Mouse (Mus musculus) lung, postnatal 0 days (tissue): ENCODE results near the gene Slc46a2. TPM values are rescaled to one million over a fixed set of nuclear protein-coding genes. Genes with fewer than 3 reads are reported as not detected.

Experiments
- ATAC-seq: fragments of 200-750 bp; cut with Nextera tagmentation; 2 replicates; pipeline ENCODE4 v1.8.0; 2017; ENCODE audit warnings: moderate library complexity
- DNase-seq: peaks from one replicate; pipeline ENCODE4 v3.0.0-alpha.2; 2016; ENCODE audit warnings: low spot score
- H3K27ac ChIP-seq: fragments of 300-500 bp; sonication (generic); 2 replicates; pipeline ENCODE4 v1.5.1; 2014; ENCODE audit warnings: antibody characterized with exemption, mild to moderate bottlenecking, low read length, mixed read lengths
- H3K27me3 ChIP-seq: fragments of 300-500 bp; sonication (generic); replicated peaks from 2 replicates; pipeline ENCODE4 v1.6.1; 2014; ENCODE audit warnings: low read length, mixed read lengths; ENCODE audit not compliant: insufficient read depth
- H3K36me3 ChIP-seq: fragments of 300-500 bp; sonication (generic); 2 replicates; pipeline ENCODE4 v1.6.1; 2014; ENCODE audit warnings: low read length, mixed read lengths; ENCODE audit not compliant: insufficient read depth
- H3K4me1 ChIP-seq: fragments of 300-500 bp; sonication (generic); 2 replicates; pipeline ENCODE4 v1.6.1; 2014; ENCODE audit warnings: antibody characterized with exemption, low read depth, low read length, mixed read lengths; ENCODE audit not compliant: insufficient read depth
- H3K4me2 ChIP-seq: fragments of 300-500 bp; sonication (generic); replicated peaks from 2 replicates; pipeline ENCODE4 v1.6.1; 2014; ENCODE audit warnings: low read depth, mild to moderate bottlenecking, low read length, moderate library complexity, mixed read lengths
- H3K4me3 ChIP-seq: fragments of 300-500 bp; sonication (generic); 2 replicates; pipeline ENCODE4 v1.5.1; 2014; ENCODE audit warnings: low read depth, low read length
- H3K9ac ChIP-seq: fragments of 300-500 bp; sonication (generic); replicated peaks from 2 replicates; pipeline ENCODE4 v1.6.1; 2014; ENCODE audit warnings: low read depth, mild to moderate bottlenecking
- H3K9me3 ChIP-seq: fragments of 300-500 bp; sonication (generic); 2 replicates; pipeline ENCODE4 v1.6.1; 2016; ENCODE audit warnings: low read length, mixed read lengths
- CTCF ChIP-seq: IDR thresholded peaks from 2 replicates; pipeline ENCODE4 v1.5.1; 2016; ENCODE audit warnings: antibody characterized with exemption, mild to moderate bottlenecking
- EP300 ChIP-seq: IDR thresholded peaks from 2 replicates; pipeline ENCODE4 v1.6.1; 2016; ENCODE audit warnings: antibody characterized with exemption, mild to moderate bottlenecking, control low read depth
- WGBS: fragments of 180-500 bp; shearing (Covaris S2); extraction: QIAGEN DNeasy Blood & Tissue Kit; methylation state at CpG from one replicate; pipeline ENCODE4 v1.1.7; 2014; 5-methylcytosine and 5-hydroxymethylcytosine counted together
- polyA plus RNA-seq: library from polyadenylated mRNA; unstranded; fragments of >200 nt; fragmentation: Nextera tagmentation; extraction: Ambion mirVana; gene quantifications from 2 replicates; pipeline ENCODE4 v1.2.1, GENCODE M21; 2015

Slc46a2 gene
- polyA plus RNA-seq, 1 experiment from 2014 or later = 0.10 TPM

DNA sequence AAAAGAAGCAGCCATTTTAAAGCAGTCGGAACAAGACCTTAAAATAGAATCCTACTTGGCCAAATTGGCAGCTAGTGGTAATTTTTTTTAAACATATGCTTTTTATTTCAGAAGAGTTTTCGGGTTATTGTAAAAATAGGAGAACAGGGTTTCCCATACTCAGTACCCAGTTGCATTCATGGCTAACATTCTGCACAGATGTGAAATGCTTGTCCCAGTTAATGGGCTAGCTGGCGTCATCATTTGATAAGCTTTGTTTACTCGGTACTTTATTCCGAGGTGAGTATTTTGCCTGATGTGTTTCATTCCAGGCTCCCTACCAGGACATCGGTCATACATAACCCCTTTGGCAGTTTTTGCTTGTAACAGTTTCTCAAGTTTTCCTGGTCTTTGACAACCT lies 44.4 kb downstream of the Slc46a2 start:
- WGBS = 29% methylated on average over 6 of the region's 6 CpGs
- no peak overlapping the region for H3K4me2 ChIP-seq

DNA sequence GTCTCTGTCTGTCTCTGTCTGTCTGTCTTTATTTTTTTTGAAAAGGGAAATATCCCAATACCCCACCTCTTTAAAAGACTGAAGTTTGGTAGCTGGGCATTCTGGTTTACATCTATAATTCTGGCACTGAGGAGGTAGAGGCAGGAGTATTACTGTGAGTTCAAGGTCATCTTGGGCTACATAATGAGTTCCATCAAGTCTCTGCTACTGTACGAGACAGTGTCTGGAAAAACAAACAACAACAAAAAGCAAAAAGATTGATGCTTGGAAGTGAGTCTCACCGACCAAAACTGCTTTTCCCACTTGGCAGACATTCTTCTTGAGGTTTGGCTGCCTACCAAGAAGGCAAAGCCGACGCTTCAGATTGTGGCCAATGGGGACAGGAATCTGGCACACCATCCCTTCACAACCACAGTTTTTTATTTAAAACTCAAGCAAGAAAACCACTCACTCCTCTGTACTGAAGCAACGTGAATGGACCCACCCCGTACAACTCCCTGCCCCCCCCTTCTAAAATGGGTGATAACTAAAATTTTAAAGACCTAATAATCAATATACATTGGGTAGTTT lies 45.3 kb downstream of the Slc46a2 start:
- no peaks in the 10 kb centered on the region for H3K36me3 ChIP-seq
- H3K4me3 ChIP-seq = no peak overlapping the region
- no peaks in the 10 kb centered on the region for H3K27me3 ChIP-seq
- peak overlapping the region; percentile 58; the same call in 1 of the 2 replicates for H3K27ac ChIP-seq
- H3K9me3 ChIP-seq = no peaks in the 10 kb centered on the region
- DNase-seq (peak; percentile 59), ATAC-seq (peak; percentile 24; the same call in 1 of the 2 replicates)
- WGBS = 23% methylated on average over 6 of the region's 6 CpGs
- no peak overlapping the region for H3K9ac ChIP-seq
- peaks cover 12% of the 10 kb centered on the region; the same call in 1 of the 2 replicates for H3K4me1 ChIP-seq
- TF ChIP-seq EP300 (no peak), CTCF (no peak)
- no peak overlapping the region for H3K4me2 ChIP-seq

More for the DNA sequence above, 44.4 kb downstream of the Slc46a2 start:
- TF ChIP-seq EP300 (0 out of 2 replicates have a peak, but pooled peaks have one; percentile 10), CTCF (no peak)
- Histone ChIP-seq H3K9me3 (no peaks in the 10 kb centered on the region), H3K36me3 (no peaks in the 10 kb centered on the region), H3K4me3 (no peak overlapping the region), H3K4me1 (peaks cover 12% of the 10 kb centered on the region; the same call in 1 of the 2 replicates), H3K27ac (peak overlapping the region; percentile 58), H3K27me3 (no peaks in the 10 kb centered on the region), H3K9ac (no peak overlapping the region)
- peak; percentile 57 for ATAC-seq
- no peak for DNase-seq

DNA sequence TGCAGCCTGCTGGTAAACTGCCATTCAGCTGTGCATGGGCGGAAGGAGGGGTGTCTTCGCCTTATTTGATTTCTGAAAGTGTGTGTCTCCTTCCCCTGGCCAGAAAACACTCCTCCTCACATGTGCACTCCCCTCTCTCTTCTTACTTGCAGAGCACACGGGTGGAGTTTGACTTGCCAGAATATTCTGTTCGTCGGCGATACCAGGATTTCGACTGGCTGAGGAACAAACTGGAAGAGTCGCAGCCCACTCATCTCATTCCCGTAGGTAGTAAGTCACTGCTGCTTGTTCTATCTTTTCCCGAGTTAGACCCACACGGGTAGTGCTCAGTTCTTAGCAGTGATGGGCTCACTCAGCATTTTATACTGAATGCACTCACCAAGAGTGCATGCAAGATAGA lies 46.8 kb downstream of the Slc46a2 start:
- DNase-seq (no peak), ATAC-seq (no peak)
- Histone ChIP-seq H3K4me1 (peaks cover 12% of the 10 kb centered on the region; the same call in 1 of the 2 replicates), H3K4me3 (no peak overlapping the region), H3K27me3 (no peaks in the 10 kb centered on the region), H3K9me3 (no peaks in the 10 kb centered on the region), H3K9ac (no peak overlapping the region), H3K27ac (no peak overlapping the region), H3K4me2 (no peak overlapping the region), H3K36me3 (no peaks in the 10 kb centered on the region)
- TF ChIP-seq EP300 (no peak), CTCF (no peak)
- WGBS = 83% methylated on average over 11 of the region's 11 CpGs

DNA sequence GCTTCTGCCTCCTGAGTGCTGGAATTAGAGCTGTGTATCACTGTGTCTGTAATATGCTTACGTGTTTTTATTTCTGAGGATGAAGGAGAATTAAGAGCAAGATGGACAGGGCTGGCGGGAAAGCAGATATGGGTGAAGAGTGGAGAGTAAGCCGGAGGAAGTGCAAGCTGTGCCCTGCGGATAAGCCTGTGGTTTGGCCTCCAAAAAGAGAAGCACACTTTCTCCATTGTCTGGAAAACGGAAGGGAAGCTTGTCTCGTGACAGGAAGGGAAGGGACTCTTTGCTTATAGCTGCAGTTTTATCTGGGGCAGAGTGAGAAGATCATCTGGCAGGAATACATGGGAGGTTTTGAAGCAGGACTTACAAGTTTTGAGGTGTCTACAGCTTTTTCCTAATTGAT lies 51.0 kb downstream of the Slc46a2 start:
- TF ChIP-seq EP300 (0 out of 2 replicates have a peak, but pooled peaks have one; percentile 32), CTCF (no peak)
- Histone ChIP-seq H3K4me2 (no peak overlapping the region), H3K4me1 (0 out of 2 replicates have a peak, but pooled peaks cover 2% of the 10 kb centered on the region), H3K4me3 (no peak overlapping the region), H3K9me3 (no peaks in the 10 kb centered on the region), H3K9ac (no peak overlapping the region), H3K27ac (no peak overlapping the region; the same call in 1 of the 2 replicates), H3K27me3 (no peaks in the 10 kb centered on the region), H3K36me3 (no peaks in the 10 kb centered on the region)
- peak; percentile 33 for ATAC-seq
- DNase-seq = peak; percentile 58
- WGBS = 52% methylated on average over 6 of the region's 6 CpGs

DNA sequence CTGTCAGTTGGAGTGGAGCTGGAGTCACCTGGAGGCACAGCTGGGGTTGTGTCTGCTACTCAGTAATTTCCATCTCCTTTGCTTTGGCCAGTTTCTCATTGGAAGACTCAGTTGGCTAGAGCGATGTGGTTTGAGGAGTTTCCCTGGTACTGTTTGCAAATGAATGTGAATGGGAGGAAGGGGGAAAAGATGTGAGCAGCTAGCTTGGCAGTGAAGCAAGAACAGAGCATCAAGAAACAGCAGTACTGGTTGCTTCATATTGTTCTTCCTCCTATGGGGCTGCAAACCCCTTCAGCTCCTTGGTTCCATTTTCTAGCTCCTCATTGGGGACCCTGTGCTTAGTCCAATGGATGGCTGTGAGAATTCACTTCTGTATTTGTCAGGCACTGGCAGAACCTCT lies 52.5 kb downstream of the Slc46a2 start:
- no peaks in the 10 kb centered on the region for H3K9me3 ChIP-seq
- TF ChIP-seq CTCF (no peak), EP300 (no peak)
- H3K4me2 ChIP-seq = no peak overlapping the region
- H3K27ac ChIP-seq = no peak overlapping the region
- H3K4me3 ChIP-seq = no peak overlapping the region
- H3K27me3 ChIP-seq = no peaks in the 10 kb centered on the region
- no peaks in the 10 kb centered on the region for H3K36me3 ChIP-seq
- no peak overlapping the region for H3K9ac ChIP-seq
- 86% methylated on average over 1 of the region's 1 CpGs for WGBS
- H3K4me1 ChIP-seq = 0 out of 2 replicates have a peak, but pooled peaks cover 2% of the 10 kb centered on the region
- DNase-seq (no peak), ATAC-seq (no peak)

DNA sequence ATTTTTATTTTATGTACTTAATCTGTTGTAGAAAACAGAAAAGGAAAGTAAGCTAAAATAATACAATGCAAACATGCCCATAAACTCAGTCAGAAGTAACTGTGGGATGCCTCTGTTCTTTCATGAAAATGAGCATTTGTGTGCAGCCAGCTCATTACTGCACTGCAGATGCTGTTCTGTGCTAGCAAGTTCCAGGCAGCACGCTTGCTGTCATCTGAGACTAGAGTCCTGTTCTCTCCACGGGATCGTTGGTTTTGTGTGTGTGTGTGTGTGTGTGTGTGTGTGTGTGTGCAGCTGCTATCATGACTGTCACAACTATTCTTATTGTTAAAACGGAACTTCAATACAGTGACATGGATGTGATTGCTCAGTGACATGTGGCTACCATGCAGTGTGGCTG lies 53.0 kb downstream of the Slc46a2 start:
- TF ChIP-seq CTCF (no peak), EP300 (no peak)
- Histone ChIP-seq H3K27ac (no peak overlapping the region), H3K4me1 (0 out of 2 replicates have a peak, but pooled peaks cover 2% of the 10 kb centered on the region), H3K4me3 (no peak overlapping the region), H3K9me3 (no peaks in the 10 kb centered on the region), H3K27me3 (no peaks in the 10 kb centered on the region), H3K36me3 (no peaks in the 10 kb centered on the region), H3K4me2 (no peak overlapping the region), H3K9ac (no peak overlapping the region)
- ATAC-seq = no peak
- DNase-seq = no peak
- 46% methylated on average over 4 of the region's 4 CpGs for WGBS
